ENCODE assay signal across 7 mouse cellular contexts in genomic region chr2:76369821-76370655, GRCm38 (mm10). TPM values are rescaled to one million over a fixed set of nuclear protein-coding genes. Genes with fewer than 3 reads are reported as not detected.
DNase-seq lines count a peak whose midpoint lies in the region; ATAC-seq and TF ChIP-seq lines count a peak whose summit lies in the region.

Rbm45 (plus strand) TSS chr2:76369984.

- under 1% methylated on average over 61 of the region's 61 CpGs for WGBS in embryonic facial prominence, embryonic 10.5 days
- under 1% methylated on average over 61 of the region's 61 CpGs for WGBS in intestine, postnatal 0 days
- under 1% methylated on average over 61 of the region's 61 CpGs for WGBS in midbrain, embryonic 12.5 days
- under 1% methylated on average over 61 of the region's 61 CpGs for WGBS in small intestine, adult 2 months

- H3K4me1 ChIP-seq in embryonic facial prominence, embryonic 10.5 days, result peaks cover 8% of the 10 kb centered on the region
- no peaks in the 10 kb centered on the region; the same call in 1 of the 2 replicates for H3K4me1 ChIP-seq in intestine, postnatal 0 days (replicated peaks; ENCODE audit: control insufficient read depth, insufficient read depth, low read length)
- peaks cover 6% of the 10 kb centered on the region for H3K4me1 ChIP-seq in midbrain, embryonic 12.5 days
- H3K4me1 ChIP-seq in small intestine, adult 2 months (ENCODE audit: control insufficient read depth, insufficient read depth, insufficient read length, low read length), result peaks cover 19% of the 10 kb centered on the region

- intact Hi-C loops in left cerebral cortex, postnatal 4 days (cut with DNase I), result loop anchor here (2.0 kb wide), 1 partner anchor 249 kb away; no protein-coding TSS in a partner anchor

- peak; percentile 94 for TF ChIP-seq CTCF in intestine, postnatal 0 days (IDR thresholded peaks at IDR 0.05; ENCODE audit: low read depth)
- TF ChIP-seq CTCF in small intestine, adult 2 months (IDR thresholded peaks at IDR 0.05; ENCODE audit: extremely low read depth, insufficient read length, insufficient replicate concordance, low read depth, low read length), result peak; percentile 86

- H3K9ac ChIP-seq in intestine, postnatal 0 days (ENCODE audit: low read depth, low read length), result peak within 1 kb of the TSS; percentile 88
- peak within 1 kb of the TSS; percentile 89 for H3K9ac ChIP-seq in midbrain, embryonic 12.5 days (replicated peaks)

- H3K4me2 ChIP-seq in intestine, postnatal 0 days (replicated peaks; ENCODE audit: low read depth), result peak within 1 kb of the TSS; percentile 88
- H3K4me2 ChIP-seq in midbrain, embryonic 12.5 days (replicated peaks), result peak within 1 kb of the TSS; percentile 95

- no peak; the same call in 1 of the 2 replicates for TF ChIP-seq POLR2A in small intestine, adult 2 months (IDR thresholded peaks at IDR 0.05; ENCODE audit: low read depth, low read length)

- H3K4me3 ChIP-seq in embryonic facial prominence, embryonic 10.5 days, result peak within 1 kb of the TSS; percentile 69
- H3K4me3 ChIP-seq in intestine, postnatal 0 days (ENCODE audit: low read depth, low read length), result peak within 1 kb of the TSS; percentile 87
- peak within 1 kb of the TSS; percentile 96 for H3K4me3 ChIP-seq in midbrain, embryonic 12.5 days
- H3K4me3 ChIP-seq in small intestine, adult 2 months (ENCODE audit: low read depth, low read length), result peak within 1 kb of the TSS; percentile 94

- H3K27me3 ChIP-seq in embryonic facial prominence, embryonic 10.5 days (replicated peaks; ENCODE audit: low read depth, poor library complexity, severe bottlenecking), result no peaks in the 10 kb centered on the region
- no peaks in the 10 kb centered on the region for H3K27me3 ChIP-seq in intestine, postnatal 0 days (replicated peaks; ENCODE audit: control insufficient read depth, insufficient read depth, low read length)
- H3K27me3 ChIP-seq in midbrain, embryonic 12.5 days, result no peaks in the 10 kb centered on the region
- no peaks in the 10 kb centered on the region for H3K27me3 ChIP-seq in small intestine, adult 2 months (ENCODE audit: control insufficient read depth, insufficient read depth, low read length)

- DNase-seq in adrenal gland, postnatal 10 days, result peak; percentile 93
- DNase-seq in embryonic facial prominence, embryonic 10.5 days (ENCODE audit: low spot score), result peak; percentile 91
- peak; percentile 51 for DNase-seq in gonadal fat pad, adult 2 months (ENCODE audit: low read depth)
- peak; percentile 92 for DNase-seq in left cerebral cortex, postnatal 4 days

- peaks cover 35% of the 10 kb centered on the region for H3K36me3 ChIP-seq in embryonic facial prominence, embryonic 10.5 days (replicated peaks)
- H3K36me3 ChIP-seq in intestine, postnatal 0 days (ENCODE audit: control insufficient read depth, insufficient read depth), result peaks cover 26% of the 10 kb centered on the region; the same call in 1 of the 2 replicates
- peaks cover 24% of the 10 kb centered on the region for H3K36me3 ChIP-seq in midbrain, embryonic 12.5 days
- H3K36me3 ChIP-seq in small intestine, adult 2 months (ENCODE audit: control insufficient read depth, insufficient read depth, low read length), result peaks cover 18% of the 10 kb centered on the region

- ATAC-seq in intestine, postnatal 0 days, result peak; percentile 82
- peak; percentile 88 for ATAC-seq in midbrain, embryonic 12.5 days (ENCODE audit: low FRiP score, low read depth)

- peak within 1 kb of the TSS; percentile 82 for H3K27ac ChIP-seq in embryonic facial prominence, embryonic 10.5 days (replicated peaks)
- H3K27ac ChIP-seq in intestine, postnatal 0 days (ENCODE audit: low read depth, low read length), result peak within 1 kb of the TSS; percentile 86
- H3K27ac ChIP-seq in midbrain, embryonic 12.5 days (replicated peaks), result peak within 1 kb of the TSS; percentile 69
- peak within 1 kb of the TSS; percentile 93 for H3K27ac ChIP-seq in small intestine, adult 2 months (ENCODE audit: insufficient read depth, low read depth, low read length)

- H3K9me3 ChIP-seq in embryonic facial prominence, embryonic 10.5 days, result no peaks in the 10 kb centered on the region
- no peaks in the 10 kb centered on the region for H3K9me3 ChIP-seq in intestine, postnatal 0 days (ENCODE audit: control insufficient read depth)
- H3K9me3 ChIP-seq in midbrain, embryonic 12.5 days, result no peaks in the 10 kb centered on the region

RNA-seq across cellular contexts. Expression of gene Rbm45, which starts in this region (rescaled TPM):
- total RNA-seq in adrenal gland, postnatal 10 days (2021), result 10 to 100 TPM; 35.0 to 35.6 TPM
- polyA plus RNA-seq in embryonic facial prominence, embryonic 10.5 days (2016; fragmentation: Nextera tagmentation; extraction: Ambion mirVana), result 20.0 and 20.6 TPM in 2 replicates
- 12.6 and 13.1 TPM in 2 replicates for polyA plus RNA-seq in gonadal fat pad, adult 2 months (2012; rRNA removed)
- polyA plus RNA-seq in intestine, postnatal 0 days (2015; fragmentation: Nextera tagmentation; extraction: Ambion mirVana), result 10.7 and 12.1 TPM in 2 replicates
- total RNA-seq in left cerebral cortex, postnatal 4 days (2021), result 10 to 100 TPM; 39.9 to 42.5 TPM
- 18.5 and 25.4 TPM in 2 replicates for polyA plus RNA-seq in midbrain, embryonic 12.5 days (2016; fragmentation: Nextera tagmentation; extraction: Ambion mirVana)
- polyA plus RNA-seq in small intestine, adult 2 months (2012; rRNA removed), result 4.6 and 11.4 TPM in 2 replicates

Comparison
In these comparisons a context has a peak if more than half of its experiments do, and no peak if none do; other contexts are left out.
1. Peak in every context shown above with its lines: DNase-seq, ATAC-seq, H3K4me3 ChIP-seq and H3K27ac ChIP-seq.